Mouse (Mus musculus) urinary bladder, postnatal 25 days (tissue): ENCODE measurements around the gene Prim1.

Experiments used
- DNase-seq: peaks from one replicate; pipeline ENCODE4 v3.0.0; 2022; ENCODE audit warnings: low spot score

Prim1 gene

GRCm38 (mm10) chr10:128015068-128015934, at the start of gene Prim1:
Prim1 (plus strand) TSS chr10:128015168.
- DNase-seq, result peak; percentile 73

GRCm38 (mm10) chr10:127966506-127966905, 48.5 kb upstream of the Prim1 start:
- DNase-seq, result no peak

GRCm38 (mm10) chr10:127969820-127970219, 45.1 kb upstream of the Prim1 start:
- DNase-seq, result no peak

- DNase-seq, result no peak
These were observed 44.6 kb upstream of the Prim1 start for GRCm38 (mm10) chr10:127970359-127970831.

- no peak for DNase-seq
These were observed 43.8 kb upstream of the Prim1 start for GRCm38 (mm10) chr10:127971135-127971534.

GRCm38 (mm10) chr10:127974062-127974461, 40.9 kb upstream of the Prim1 start:
- DNase-seq, result no peak

- DNase-seq, result no peak
These were observed 39.5 kb upstream of the Prim1 start for GRCm38 (mm10) chr10:127975503-127975902.

- DNase-seq, result no peak
These were observed 30.3 kb upstream of the Prim1 start for GRCm38 (mm10) chr10:127984650-127985049.

GRCm38 (mm10) chr10:127985601-127986000, 29.4 kb upstream of the Prim1 start:
- no peak for DNase-seq

- DNase-seq, result no peak
These were observed 18.3 kb upstream of the Prim1 start for GRCm38 (mm10) chr10:127996690-127997089.

- no peak for DNase-seq
These were observed 16.7 kb upstream of the Prim1 start for GRCm38 (mm10) chr10:127998260-127998659.

- no peak for DNase-seq
These were observed 11.6 kb upstream of the Prim1 start for GRCm38 (mm10) chr10:128003281-128003801.

- no peak for DNase-seq
These were observed 10.1 kb upstream of the Prim1 start for GRCm38 (mm10) chr10:128004918-128005317.

GRCm38 (mm10) chr10:128005479-128005878, 9.5 kb upstream of the Prim1 start:
- no peak for DNase-seq

- DNase-seq, result no peak
These were observed 7.5 kb upstream of the Prim1 start, which contains the start of gene Hsd17b6 for GRCm38 (mm10) chr10:128007446-128007845. Hsd17b6 (minus strand) TSS chr10:128007611.

- DNase-seq, result peak; percentile 74
These were observed 6.6 kb upstream of the Prim1 start for GRCm38 (mm10) chr10:128008207-128008889.

- DNase-seq, result no peak
These were observed 5.2 kb upstream of the Prim1 start for GRCm38 (mm10) chr10:128009735-128010134.

- no peak for DNase-seq
These were observed 7.2 kb downstream of the Prim1 start for GRCm38 (mm10) chr10:128022196-128022595.

- no peak for DNase-seq
These were observed 8.5 kb downstream of the Prim1 start for GRCm38 (mm10) chr10:128023496-128023895.

- no peak for DNase-seq
These were observed 15.0 kb downstream of the Prim1 start for GRCm38 (mm10) chr10:128029931-128030330.

- no peak for DNase-seq
These were observed 15.9 kb downstream of the Prim1 start for GRCm38 (mm10) chr10:128030860-128031259.

GRCm38 (mm10) chr10:128036746-128037425, 21.9 kb downstream of the Prim1 start:
- peak; percentile 28 for DNase-seq
